Mouse (Mus musculus) left cerebral cortex, postnatal 4 days (tissue): ENCODE measurements around the gene Cdkn2aip. TPM values are rescaled to one million over a fixed set of nuclear protein-coding genes. Genes with fewer than 3 reads are reported as not detected.

Experiments used
- DNase-seq: peaks from one replicate; pipeline ENCODE4 v3.0.0-alpha.2; 2022
- intact Hi-C: fragments of 180-260 bp; cut with DNase I; formaldehyde crosslinking; loops from one replicate; pipeline ENCODE4 v1.15.1; 2025
- total RNA-seq, 2 experiments: library from RNA; stranded (reverse); gene quantifications; 2 replicates each; pipeline ENCODE4 v1.2.3; 2021

Gene Cdkn2aip
- total RNA-seq, 2 experiments from 2014 or later = 15.7 to 19.8 TPM

GRCm38 (mm10) chr8:47697696-47698095 lies 16.0 kb downstream of the Cdkn2aip start:
- intact Hi-C loops = no loop called here

GRCm38 (mm10) chr8:47695431-47696105 lies 18.2 kb downstream of the Cdkn2aip start:
- intact Hi-C loops = no loop called here
- no peak for DNase-seq

More at GRCm38 (mm10) chr8:47697696-47698095, 16.0 kb downstream of the Cdkn2aip start:
- DNase-seq = no peak

GRCm38 (mm10) chr8:47693119-47693518 lies 20.6 kb downstream of the Cdkn2aip start:
- peak; percentile 88 for DNase-seq
- intact Hi-C loops = no loop called here

- DNase-seq = no peak
- intact Hi-C loops = no loop called here
Observed at GRCm38 (mm10) chr8:47691831-47692230, 21.9 kb downstream of the Cdkn2aip start.

GRCm38 (mm10) chr8:47691303-47691702 lies 22.4 kb downstream of the Cdkn2aip start:
- no peak for DNase-seq
- intact Hi-C loops = no loop called here

- intact Hi-C loops = no loop called here
- DNase-seq = no peak
Observed at GRCm38 (mm10) chr8:47690674-47691078, 23.1 kb downstream of the Cdkn2aip start.

GRCm38 (mm10) chr8:47689704-47690326 lies 23.9 kb downstream of the Cdkn2aip start:
- peak; percentile 16 for DNase-seq
- intact Hi-C loops = no loop called here

- intact Hi-C loops = no loop called here
- no peak for DNase-seq
Observed at GRCm38 (mm10) chr8:47684441-47684840, 29.3 kb downstream of the Cdkn2aip start.

- DNase-seq = no peak
- intact Hi-C loops = no loop called here
Observed at GRCm38 (mm10) chr8:47683994-47684393, 29.7 kb downstream of the Cdkn2aip start.

- intact Hi-C loops = no loop called here
- DNase-seq = no peak
Observed at GRCm38 (mm10) chr8:47680306-47680705, 33.4 kb downstream of the Cdkn2aip start.

- intact Hi-C loops = loop anchor here (5.0 kb wide), 1 partner anchor 147 kb away; the partner anchor contains the start of genes Rwdd4a and Trappc11
Observed at GRCm38 (mm10) chr8:47679603-47680002, 34.1 kb downstream of the Cdkn2aip start.

GRCm38 (mm10) chr8:47676631-47677030 lies 37.1 kb downstream of the Cdkn2aip start:
- DNase-seq = no peak
- intact Hi-C loops = loop anchor here (5.0 kb wide), 1 partner anchor 144 kb away; the partner anchor contains the start of genes Rwdd4a and Trappc11

More at GRCm38 (mm10) chr8:47679603-47680002, 34.1 kb downstream of the Cdkn2aip start:
- DNase-seq = no peak

GRCm38 (mm10) chr8:47676224-47676623 lies 37.5 kb downstream of the Cdkn2aip start:
- intact Hi-C loops = loop anchor here (5.0 kb wide), 1 partner anchor 144 kb away; the partner anchor contains the start of genes Rwdd4a and Trappc11
- DNase-seq = no peak

GRCm38 (mm10) chr8:47675786-47676185 lies 37.9 kb downstream of the Cdkn2aip start:
- intact Hi-C loops = loop anchor here (5.0 kb wide), 1 partner anchor 143 kb away; the partner anchor contains the start of genes Rwdd4a and Trappc11
- no peak for DNase-seq

- peak; percentile 100 for DNase-seq
- intact Hi-C loops = loop anchor here (5.0 kb wide), 1 partner anchor 143 kb away; the partner anchor contains the start of genes Rwdd4a and Trappc11
Observed at GRCm38 (mm10) chr8:47674777-47675710, 38.7 kb downstream of the Cdkn2aip start, which contains the start of gene Ing2. TSS of gene Ing2 (minus strand) at chr8:47675556.

GRCm38 (mm10) chr8:47674140-47674776 lies 39.5 kb downstream of the Cdkn2aip start:
- intact Hi-C loops = no loop called here
- DNase-seq = no peak

- intact Hi-C loops = no loop called here
- peak; percentile 92 for DNase-seq
Observed at GRCm38 (mm10) chr8:47673317-47674139, 40.2 kb downstream of the Cdkn2aip start.

GRCm38 (mm10) chr8:47664231-47664785 lies 49.4 kb downstream of the Cdkn2aip start:
- DNase-seq = peak; percentile 14
- intact Hi-C loops = no loop called here

- intact Hi-C loops = no loop called here
- no peak for DNase-seq
Observed at GRCm38 (mm10) chr8:47663201-47663600, 50.5 kb downstream of the Cdkn2aip start.
